9 mouse cellular contexts compared by ENCODE assay signal in the genomic region with DNA sequence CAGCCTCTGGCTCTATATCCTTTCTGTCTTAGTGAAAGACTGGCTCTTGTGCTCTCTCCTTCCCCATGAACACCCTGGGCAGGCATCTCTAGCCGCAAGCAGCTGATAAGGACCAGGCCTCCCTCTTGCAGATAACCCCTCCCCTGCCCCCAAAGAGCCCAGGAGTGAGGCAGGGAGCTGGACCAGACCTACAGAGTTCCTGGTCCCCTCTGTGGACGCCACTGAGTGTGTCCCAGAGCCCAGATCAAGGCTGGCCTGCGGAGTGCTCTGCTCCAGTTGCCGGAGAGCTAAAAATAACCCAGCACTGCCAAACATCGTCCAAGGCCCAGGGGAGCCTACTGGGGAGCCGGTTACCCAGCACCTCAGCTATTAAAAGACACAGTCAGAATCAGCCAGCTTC.
DNase-seq lines count a peak whose midpoint lies in the region; ATAC-seq and TF ChIP-seq lines count a peak whose summit lies in the region.
"Had no signal": no experiment of that assay in that cellular context is flagged by ENCODE, and none has a peak within 500 bp of the region (broad histone marks: within the 10 kb centered on the region; RNA-seq: fewer than 3 reads in every experiment).

No protein-coding gene starts in this region.

- H3K27ac ChIP-seq in intestine, embryonic 14.5 days (ENCODE audit: low read depth), result peak overlapping the region; percentile 4; the same call in 1 of the 2 replicates
- no peak overlapping the region for H3K27ac ChIP-seq in intestine, postnatal 0 days (ENCODE audit: low read depth, low read length)
- no peak overlapping the region for H3K27ac ChIP-seq in embryonic facial prominence, embryonic 14.5 days (replicated peaks; ENCODE audit: low read depth, low read length)
- no peak overlapping the region for H3K27ac ChIP-seq in forebrain, embryonic 15.5 days (replicated peaks)
- H3K27ac ChIP-seq in hindbrain, embryonic 16.5 days (ENCODE audit: low read depth, low read length), result no peak overlapping the region

- H3ac ChIP-seq in myocyte (ENCODE audit: control insufficient read depth, insufficient read length), result no peak overlapping the region

- H3K27me3 ChIP-seq in intestine, embryonic 14.5 days (replicated peaks; ENCODE audit: control insufficient read depth, insufficient read depth, low read length), result no peaks in the 10 kb centered on the region
- no peaks in the 10 kb centered on the region for H3K27me3 ChIP-seq in intestine, postnatal 0 days (replicated peaks; ENCODE audit: control insufficient read depth, insufficient read depth, low read length)
- H3K27me3 ChIP-seq in embryonic facial prominence, embryonic 14.5 days (replicated peaks; ENCODE audit: control insufficient read depth, insufficient read depth, low read length), result no peaks in the 10 kb centered on the region
- no peaks in the 10 kb centered on the region for H3K27me3 ChIP-seq in myocyte (ENCODE audit: control insufficient read depth, insufficient read depth, insufficient read length)
- H3K27me3 ChIP-seq in forebrain, embryonic 15.5 days, result no peaks in the 10 kb centered on the region
- H3K27me3 ChIP-seq in hindbrain, embryonic 16.5 days (replicated peaks; ENCODE audit: control insufficient read depth, insufficient read depth, low read length), result no peaks in the 10 kb centered on the region

- H3K4me1 ChIP-seq in intestine, embryonic 14.5 days (replicated peaks; ENCODE audit: control insufficient read depth, insufficient read depth, low read length), result peaks cover 4% of the 10 kb centered on the region
- H3K4me1 ChIP-seq in intestine, postnatal 0 days (replicated peaks; ENCODE audit: control insufficient read depth, insufficient read depth, low read length), result peaks cover 12% of the 10 kb centered on the region
- 0 out of 2 replicates have a peak, but pooled peaks cover 3% of the 10 kb centered on the region for H3K4me1 ChIP-seq in embryonic facial prominence, embryonic 14.5 days (ENCODE audit: control insufficient read depth, insufficient read depth, low read length)
- H3K4me1 ChIP-seq in forebrain, embryonic 15.5 days, result no peaks in the 10 kb centered on the region
- H3K4me1 ChIP-seq in hindbrain, embryonic 16.5 days (ENCODE audit: control insufficient read depth, insufficient read depth, low read depth, low read length), result no peaks in the 10 kb centered on the region

- H3K4me2 ChIP-seq in intestine, embryonic 14.5 days (ENCODE audit: low read length), result no peak overlapping the region
- no peak overlapping the region for H3K4me2 ChIP-seq in intestine, postnatal 0 days (replicated peaks; ENCODE audit: low read depth)
- H3K4me2 ChIP-seq in embryonic facial prominence, embryonic 14.5 days (ENCODE audit: low read depth, low read length), result no peak overlapping the region
- H3K4me2 ChIP-seq in myocyte (ENCODE audit: low read depth), result peak overlapping the region; percentile 49
- H3K4me2 ChIP-seq in forebrain, embryonic 15.5 days (replicated peaks), result no peak overlapping the region
- H3K4me2 ChIP-seq in hindbrain, embryonic 16.5 days (ENCODE audit: low read length), result no peak overlapping the region

- intact Hi-C loops in heart, postnatal 36 days (cut with DNase I), result no loop called here

- no peak for DNase-seq in intestine, embryonic 14.5 days (ENCODE audit: low spot score)
- no peak for DNase-seq in embryonic facial prominence, embryonic 14.5 days (ENCODE audit: low spot score)
- peak; percentile 24 to 53 for DNase-seq in heart, postnatal 36 days
- no peak for DNase-seq in spleen, postnatal 14 days (ENCODE audit: low spot score in 2 of 2)
- DNase-seq: spleen, adult 18-20 months had no signal

- no peaks in the 10 kb centered on the region for H3K9me3 ChIP-seq in intestine, embryonic 14.5 days (ENCODE audit: control insufficient read depth, low read length)
- no peaks in the 10 kb centered on the region for H3K9me3 ChIP-seq in intestine, postnatal 0 days (ENCODE audit: control insufficient read depth)
- H3K9me3 ChIP-seq in embryonic facial prominence, embryonic 14.5 days (ENCODE audit: control insufficient read depth, low read length), result no peaks in the 10 kb centered on the region
- H3K9me3 ChIP-seq in forebrain, embryonic 15.5 days, result no peaks in the 10 kb centered on the region
- no peaks in the 10 kb centered on the region for H3K9me3 ChIP-seq in hindbrain, embryonic 16.5 days (ENCODE audit: control insufficient read depth, low read length)

- H3K4me3 ChIP-seq in intestine, embryonic 14.5 days (ENCODE audit: low read depth, low read length), result no peak overlapping the region
- H3K4me3 ChIP-seq in intestine, postnatal 0 days (ENCODE audit: low read depth, low read length), result no peak overlapping the region
- no peak overlapping the region for H3K4me3 ChIP-seq in embryonic facial prominence, embryonic 14.5 days (ENCODE audit: low read depth, low read length)
- no peak overlapping the region for H3K4me3 ChIP-seq in myocyte
- no peak overlapping the region for H3K4me3 ChIP-seq in forebrain, embryonic 15.5 days
- H3K4me3 ChIP-seq in hindbrain, embryonic 16.5 days (ENCODE audit: low read length), result no peak overlapping the region

- no peak overlapping the region for H3K9ac ChIP-seq in intestine, embryonic 14.5 days (ENCODE audit: low read length)
- no peak overlapping the region for H3K9ac ChIP-seq in intestine, postnatal 0 days (ENCODE audit: low read depth, low read length)
- H3K9ac ChIP-seq in embryonic facial prominence, embryonic 14.5 days (ENCODE audit: low read depth, low read length), result no peak overlapping the region
- H3K9ac ChIP-seq in forebrain, embryonic 15.5 days (replicated peaks), result no peak overlapping the region
- no peak overlapping the region for H3K9ac ChIP-seq in hindbrain, embryonic 16.5 days (ENCODE audit: low read depth, low read length)

- 14% methylated on average over 6 of the region's 6 CpGs for WGBS in intestine, embryonic 14.5 days
- 23% methylated on average over 6 of the region's 6 CpGs for WGBS in intestine, postnatal 0 days
- 44% methylated on average over 6 of the region's 6 CpGs for WGBS in embryonic facial prominence, embryonic 14.5 days
- 43% methylated on average over 6 of the region's 6 CpGs for WGBS in forebrain, embryonic 15.5 days
- 49% methylated on average over 6 of the region's 6 CpGs for WGBS in hindbrain, embryonic 16.5 days

- no peaks in the 10 kb centered on the region for H3K79me2 ChIP-seq in myocyte (ENCODE audit: control insufficient read depth, insufficient read depth)

- no peaks in the 10 kb centered on the region for H3K36me3 ChIP-seq in intestine, embryonic 14.5 days (ENCODE audit: control insufficient read depth, insufficient read depth, low read length)
- H3K36me3 ChIP-seq in intestine, postnatal 0 days (ENCODE audit: control insufficient read depth, insufficient read depth), result no peaks in the 10 kb centered on the region
- no peaks in the 10 kb centered on the region for H3K36me3 ChIP-seq in embryonic facial prominence, embryonic 14.5 days (ENCODE audit: control insufficient read depth, insufficient read depth, low read length)
- no peaks in the 10 kb centered on the region for H3K36me3 ChIP-seq in myocyte (ENCODE audit: control insufficient read depth, insufficient read depth)
- H3K36me3 ChIP-seq in forebrain, embryonic 15.5 days, result no peaks in the 10 kb centered on the region
- no peaks in the 10 kb centered on the region for H3K36me3 ChIP-seq in hindbrain, embryonic 16.5 days (ENCODE audit: control insufficient read depth, insufficient read depth, low read length)

- no peak for TF ChIP-seq CTCF in intestine, postnatal 0 days (IDR thresholded peaks at IDR 0.05; ENCODE audit: low read depth)

- ATAC-seq in intestine, embryonic 14.5 days (replicated peaks; ENCODE audit: low FRiP score, low TSS enrichment, low read depth), result 0 out of 2 replicates have a peak, but pooled peaks have one; percentile 6
- ATAC-seq in intestine, postnatal 0 days, result no peak
- peak; percentile 12; the same call in 1 of the 2 replicates for ATAC-seq in embryonic facial prominence, embryonic 14.5 days (ENCODE audit: low read depth)
- ATAC-seq in forebrain, embryonic 15.5 days (replicated peaks), result no peak
- no peak for ATAC-seq in hindbrain, embryonic 16.5 days

- TF ChIP-seq POLR2A in myocyte (IDR thresholded peaks at IDR 0.05; ENCODE audit: insufficient read length, low read depth), result no peak

TF ChIP-seq in myocyte, 11 proteins besides CTCF, POLR2A, EP300 and RAD21:
- TF ChIP-seq SRF (IDR thresholded peaks at IDR 0.05; ENCODE audit: control insufficient read depth, insufficient read length, low read depth), result no peak
- TF ChIP-seq MYOG (IDR thresholded peaks at IDR 0.05; ENCODE audit: control insufficient read depth in 1 of 3, insufficient read depth in 1 of 3, insufficient read length in 2 of 3, low read depth in 2 of 3), result peak in 1 of 3 experiments; percentile 2

Comparison
In these comparisons a context has a peak if more than half of its experiments do, and no peak if none do; other contexts are left out.
1. ATAC-seq: peak in intestine, embryonic 14.5 days (single experiment) and embryonic facial prominence, embryonic 14.5 days (single experiment); none in intestine, postnatal 0 days (single experiment), forebrain, embryonic 15.5 days (single experiment) and hindbrain, embryonic 16.5 days (single experiment).
2. DNase-seq: peak in heart, postnatal 36 days (2 of 2); none in intestine, embryonic 14.5 days (single experiment), embryonic facial prominence, embryonic 14.5 days (single experiment) and spleen, postnatal 14 days (0 of 2).